Mouse (Mus musculus): ENCODE data around the gene Ndufb10.
A peak's percentile ranks its signal among the peaks of the same experiment; 100 is the strongest.

Ndufb10 gene

GRCm38 (mm10) chr17:24724184-24724583 is at the start of gene Ndufb10:
TSS of gene Ndufb10 (minus strand) at chr17:24724478.
- Histone ChIP-seq H3K27me3 (ENCODE audit: control insufficient read depth, insufficient read depth, low read length, poor library complexity, severe bottlenecking) (no peaks in the 10 kb centered on the region), H3K36me3 (ENCODE audit: control insufficient read depth, insufficient read depth, low read length, poor library complexity, severe bottlenecking) (peaks cover 7% of the 10 kb centered on the region; the same call in 1 of the 2 replicates)

GRCm38 (mm10) chr17:24773241-24773640 is 49.0 kb upstream of the Ndufb10 start:
- peak; percentile 20 for DNase-seq (ENCODE audit: low read depth, low spot score)

More at GRCm38 (mm10) chr17:24724184-24724583, at the start of gene Ndufb10:
- DNase-seq (ENCODE audit: low read depth, low spot score): peak; percentile 97

GRCm38 (mm10) chr17:24769146-24769545 is 44.9 kb upstream of the Ndufb10 start:
- Histone ChIP-seq H3K36me3 (ENCODE audit: control insufficient read depth, insufficient read depth, low read length, poor library complexity, severe bottlenecking) (no peaks in the 10 kb centered on the region), H3K27me3 (ENCODE audit: control insufficient read depth, insufficient read depth, low read length, poor library complexity, severe bottlenecking) (no peaks in the 10 kb centered on the region)
- DNase-seq (ENCODE audit: low read depth, low spot score): peak; percentile 37

More at GRCm38 (mm10) chr17:24773241-24773640, 49.0 kb upstream of the Ndufb10 start:
- Histone ChIP-seq H3K36me3 (ENCODE audit: control insufficient read depth, insufficient read depth, low read length, poor library complexity, severe bottlenecking) (no peaks in the 10 kb centered on the region), H3K27me3 (ENCODE audit: control insufficient read depth, insufficient read depth, low read length, poor library complexity, severe bottlenecking) (no peaks in the 10 kb centered on the region)

GRCm38 (mm10) chr17:24766266-24766875 is 42.1 kb upstream of the Ndufb10 start:
- Histone ChIP-seq H3K27me3 (ENCODE audit: control insufficient read depth, insufficient read depth, low read length, poor library complexity, severe bottlenecking) (no peaks in the 10 kb centered on the region), H3K36me3 (ENCODE audit: control insufficient read depth, insufficient read depth, low read length, poor library complexity, severe bottlenecking) (no peaks in the 10 kb centered on the region)
- DNase-seq (ENCODE audit: low read depth, low spot score): no peak

GRCm38 (mm10) chr17:24765016-24765905 is 41.0 kb upstream of the Ndufb10 start:
- Histone ChIP-seq H3K36me3 (ENCODE audit: control insufficient read depth, insufficient read depth, low read length, poor library complexity, severe bottlenecking) (no peaks in the 10 kb centered on the region), H3K27me3 (ENCODE audit: control insufficient read depth, insufficient read depth, low read length, poor library complexity, severe bottlenecking) (no peaks in the 10 kb centered on the region)
- DNase-seq (ENCODE audit: low read depth, low spot score): no peak

- no peaks in the 10 kb centered on the region for H3K36me3 ChIP-seq (ENCODE audit: control insufficient read depth, insufficient read depth, low read length, poor library complexity, severe bottlenecking)
- no peaks in the 10 kb centered on the region for H3K27me3 ChIP-seq (ENCODE audit: control insufficient read depth, insufficient read depth, low read length, poor library complexity, severe bottlenecking)
- DNase-seq (ENCODE audit: low read depth, low spot score): no peak
These were observed 36.8 kb upstream of the Ndufb10 start for GRCm38 (mm10) chr17:24761121-24761520.

- no peaks in the 10 kb centered on the region; the same call in 1 of the 2 replicates for H3K27me3 ChIP-seq (ENCODE audit: control insufficient read depth, insufficient read depth, low read length, poor library complexity, severe bottlenecking)
- DNase-seq (ENCODE audit: low read depth, low spot score): no peak
- H3K36me3 ChIP-seq (ENCODE audit: control insufficient read depth, insufficient read depth, low read length, poor library complexity, severe bottlenecking): no peaks in the 10 kb centered on the region
These were observed 33.1 kb upstream of the Ndufb10 start for GRCm38 (mm10) chr17:24757394-24757793.

- peak; percentile 31 for DNase-seq (ENCODE audit: low read depth, low spot score)
- no peaks in the 10 kb centered on the region; the same call in 1 of the 2 replicates for H3K27me3 ChIP-seq (ENCODE audit: control insufficient read depth, insufficient read depth, low read length, poor library complexity, severe bottlenecking)
- H3K36me3 ChIP-seq (ENCODE audit: control insufficient read depth, insufficient read depth, low read length, poor library complexity, severe bottlenecking): no peaks in the 10 kb centered on the region
These were observed 28.4 kb upstream of the Ndufb10 start, which contains the start of gene Hs3st6 for GRCm38 (mm10) chr17:24752415-24753394. TSS of gene Hs3st6 (plus strand) at chr17:24752988.

GRCm38 (mm10) chr17:24751528-24751927 is 27.2 kb upstream of the Ndufb10 start:
- H3K27me3 ChIP-seq (ENCODE audit: control insufficient read depth, insufficient read depth, low read length, poor library complexity, severe bottlenecking): no peaks in the 10 kb centered on the region; the same call in 1 of the 2 replicates
- no peaks in the 10 kb centered on the region for H3K36me3 ChIP-seq (ENCODE audit: control insufficient read depth, insufficient read depth, low read length, poor library complexity, severe bottlenecking)
- no peak for DNase-seq (ENCODE audit: low read depth, low spot score)

- Histone ChIP-seq H3K36me3 (ENCODE audit: control insufficient read depth, insufficient read depth, low read length, poor library complexity, severe bottlenecking) (no peaks in the 10 kb centered on the region), H3K27me3 (ENCODE audit: control insufficient read depth, insufficient read depth, low read length, poor library complexity, severe bottlenecking) (no peaks in the 10 kb centered on the region)
- DNase-seq (ENCODE audit: low read depth, low spot score): no peak
These were observed 22.7 kb upstream of the Ndufb10 start for GRCm38 (mm10) chr17:24746986-24747385.

- peak; percentile 94 for DNase-seq (ENCODE audit: low read depth, low spot score)
- no peaks in the 10 kb centered on the region for H3K27me3 ChIP-seq (ENCODE audit: control insufficient read depth, insufficient read depth, low read length, poor library complexity, severe bottlenecking)
- H3K36me3 ChIP-seq (ENCODE audit: control insufficient read depth, insufficient read depth, low read length, poor library complexity, severe bottlenecking): no peaks in the 10 kb centered on the region
These were observed 21.5 kb upstream of the Ndufb10 start for GRCm38 (mm10) chr17:24745526-24746497.

GRCm38 (mm10) chr17:24744381-24744780 is 20.1 kb upstream of the Ndufb10 start:
- no peak for DNase-seq (ENCODE audit: low read depth, low spot score)
- Histone ChIP-seq H3K36me3 (ENCODE audit: control insufficient read depth, insufficient read depth, low read length, poor library complexity, severe bottlenecking) (no peaks in the 10 kb centered on the region), H3K27me3 (ENCODE audit: control insufficient read depth, insufficient read depth, low read length, poor library complexity, severe bottlenecking) (no peaks in the 10 kb centered on the region)

GRCm38 (mm10) chr17:24743896-24744295 is 19.6 kb upstream of the Ndufb10 start:
- no peak for DNase-seq (ENCODE audit: low read depth, low spot score)
- Histone ChIP-seq H3K36me3 (ENCODE audit: control insufficient read depth, insufficient read depth, low read length, poor library complexity, severe bottlenecking) (no peaks in the 10 kb centered on the region), H3K27me3 (ENCODE audit: control insufficient read depth, insufficient read depth, low read length, poor library complexity, severe bottlenecking) (no peaks in the 10 kb centered on the region)
